Mouse (Mus musculus) 416B (cell line): ENCODE data around the gene Slc38a5.
A peak's percentile ranks its signal among the peaks of the same experiment; 100 is the strongest.

Source experiments
- DNase-seq: peaks from one replicate; pipeline ENCODE4 v3.0.0; 2011; ENCODE audit warnings: low read depth

The Slc38a5 gene

GRCm38 (mm10) chrX:8271083-8271820 is at the start of gene Slc38a5:
Slc38a5 (plus strand) TSS chrX:8271133.
- DNase-seq: no peak

DNA sequence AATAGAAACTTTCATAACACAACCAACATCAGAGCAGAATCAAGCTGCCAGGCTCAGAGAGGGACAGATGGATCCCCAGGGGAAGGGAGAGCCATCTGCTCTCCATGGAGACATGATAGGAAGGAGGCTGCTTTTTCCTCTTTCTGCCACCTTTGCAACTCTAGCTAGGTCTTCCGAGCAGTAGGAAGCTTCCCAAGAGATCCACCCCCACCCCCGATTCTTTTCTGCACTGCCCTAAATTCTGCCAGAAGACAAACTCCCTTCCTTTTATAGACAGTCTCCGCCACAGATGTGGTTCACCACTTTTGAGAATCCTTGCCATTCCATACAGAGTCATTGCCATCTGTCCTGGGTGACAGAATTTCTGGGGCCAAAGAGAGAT is 48.6 kb upstream of the Slc38a5 start:
- no peak for DNase-seq

- DNase-seq: no peak
These were observed 48.1 kb upstream of the Slc38a5 start for GRCm38 (mm10) chrX:8222678-8223421.

DNA sequence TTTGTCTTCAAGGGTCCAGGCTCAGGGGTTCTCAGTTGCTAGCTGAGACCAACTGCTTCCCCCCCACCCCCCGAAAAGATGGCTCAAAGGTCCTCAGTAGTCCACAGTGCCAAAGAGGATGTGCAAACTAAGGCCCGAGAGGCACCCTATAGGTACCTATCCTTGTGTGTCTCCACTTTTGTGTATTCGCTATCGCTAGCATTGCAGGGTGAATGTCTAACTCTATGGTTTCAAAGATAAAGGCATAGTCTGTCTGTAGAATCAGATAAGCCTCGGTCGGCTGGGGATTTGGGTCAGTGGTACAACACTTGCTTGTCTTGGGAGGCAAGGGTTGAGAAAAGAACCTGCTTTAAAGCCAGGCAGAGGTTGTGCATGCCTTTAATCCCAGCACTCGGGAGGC is 47.5 kb upstream of the Slc38a5 start:
- DNase-seq: no peak

GRCm38 (mm10) chrX:8230272-8230671 is 40.7 kb upstream of the Slc38a5 start:
- no peak for DNase-seq

DNA sequence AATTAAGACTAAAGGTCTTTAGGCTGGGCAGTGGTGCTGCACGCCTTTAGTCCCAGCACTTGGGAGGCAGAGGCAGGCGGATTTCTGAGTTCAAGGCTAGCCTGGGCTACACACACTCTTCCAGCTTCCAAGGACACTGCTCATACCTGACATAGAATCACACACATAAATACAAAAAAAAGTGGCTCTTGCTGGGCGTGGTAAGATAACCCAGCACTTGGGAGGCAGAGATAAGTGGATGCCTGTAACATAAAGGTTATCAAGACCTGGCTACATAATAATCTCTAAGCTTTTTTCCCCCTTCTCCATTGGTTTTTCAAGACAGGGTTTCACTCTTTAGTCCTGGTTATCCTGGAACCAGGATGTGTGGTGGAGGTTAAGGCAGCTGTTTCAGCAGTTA is 37.3 kb upstream of the Slc38a5 start:
- DNase-seq: no peak

DNA sequence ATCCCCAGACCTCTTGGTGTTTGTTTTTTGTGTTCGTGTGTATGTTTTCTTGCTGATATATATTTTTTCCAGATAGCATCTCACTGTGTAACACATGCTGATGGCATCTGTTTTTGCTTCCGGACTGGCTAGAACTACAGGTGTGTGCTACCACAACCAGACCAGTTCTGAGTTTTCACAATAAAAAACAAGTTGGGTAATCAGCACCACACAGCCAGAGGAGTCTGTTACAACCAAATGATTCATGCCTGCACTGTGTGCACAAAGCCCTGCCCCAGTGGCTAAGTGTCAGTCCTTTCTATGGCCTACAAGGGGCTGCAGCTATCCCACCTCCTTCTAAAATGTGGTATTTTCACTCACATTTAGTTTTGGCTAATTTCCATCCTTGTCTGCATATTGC is 34.2 kb upstream of the Slc38a5 start:
- DNase-seq: no peak

- no peak for DNase-seq
These were observed 32.0 kb upstream of the Slc38a5 start for GRCm38 (mm10) chrX:8238804-8239395.

DNA sequence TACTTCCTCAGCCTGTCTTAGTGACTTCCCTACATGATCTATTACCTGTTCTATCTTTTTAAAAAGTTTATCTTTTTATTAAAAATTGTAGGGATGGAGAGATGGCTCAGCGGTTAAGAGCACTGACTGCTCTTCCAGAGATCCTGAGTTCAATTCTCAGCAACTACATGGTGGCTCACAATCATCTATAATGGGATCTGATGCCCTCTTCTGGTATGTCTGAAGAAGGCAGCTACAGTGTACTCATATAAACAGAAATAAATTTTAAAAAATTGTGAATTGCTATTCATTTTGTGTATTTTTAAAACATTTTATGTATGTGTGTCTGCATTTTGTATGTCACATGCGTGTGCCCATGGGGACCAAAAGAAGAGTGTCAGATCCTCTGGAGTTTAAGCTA is 23.3 kb upstream of the Slc38a5 start:
- no peak for DNase-seq

- DNase-seq: no peak
These were observed 22.3 kb upstream of the Slc38a5 start for GRCm38 (mm10) chrX:8248542-8249120.

DNA sequence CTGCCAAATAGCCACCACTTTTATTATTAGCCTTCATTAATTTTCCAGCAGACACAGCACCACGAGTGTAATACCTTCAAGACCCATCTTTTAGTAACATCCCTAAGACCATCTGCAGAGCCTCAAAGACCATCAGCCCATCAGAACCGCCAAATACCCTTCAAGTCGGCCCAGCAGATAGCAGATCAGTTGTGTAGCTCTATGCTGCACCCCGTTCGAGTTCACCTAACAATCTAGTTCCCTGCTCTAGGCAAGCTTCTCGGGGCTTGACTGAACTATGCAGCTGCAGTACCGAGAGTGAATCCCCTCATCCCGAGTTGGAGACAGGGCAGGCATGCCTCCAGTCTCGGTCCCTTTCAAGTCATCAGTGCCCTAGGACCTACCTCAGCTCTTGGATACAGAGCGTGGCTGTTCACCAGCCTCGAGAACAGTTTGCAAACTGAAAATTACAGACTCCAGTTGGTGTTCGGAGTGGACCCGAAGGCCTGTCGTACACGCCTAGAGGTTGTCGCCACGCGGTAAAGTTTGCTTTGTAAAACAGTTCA is 19.1 kb upstream of the Slc38a5 start:
- DNase-seq: no peak

GRCm38 (mm10) chrX:8252334-8253285 is 18.3 kb upstream of the Slc38a5 start, which contains the start of gene Ftsj1:
Ftsj1 (minus strand) TSS chrX:8252406.
- DNase-seq: peak; percentile 96

DNA sequence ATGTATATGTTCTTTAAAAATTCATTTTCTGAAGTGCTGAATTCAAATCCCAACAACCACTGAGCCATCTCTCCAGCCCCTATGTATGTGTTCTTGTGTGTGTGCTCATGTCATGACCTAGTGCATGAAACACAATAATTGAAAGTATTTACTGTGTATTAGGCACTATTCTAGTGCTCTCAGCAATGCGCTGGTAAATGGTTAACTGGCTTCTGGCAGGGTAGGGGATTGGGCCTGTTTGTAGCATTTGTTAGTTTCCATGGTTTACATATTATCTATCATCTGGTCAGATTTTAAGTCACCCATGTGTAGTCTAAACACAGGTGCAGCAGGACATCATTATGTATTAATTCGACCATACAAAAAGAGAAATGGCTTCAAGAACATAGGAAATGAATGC is 17.2 kb upstream of the Slc38a5 start:
- no peak for DNase-seq

DNA sequence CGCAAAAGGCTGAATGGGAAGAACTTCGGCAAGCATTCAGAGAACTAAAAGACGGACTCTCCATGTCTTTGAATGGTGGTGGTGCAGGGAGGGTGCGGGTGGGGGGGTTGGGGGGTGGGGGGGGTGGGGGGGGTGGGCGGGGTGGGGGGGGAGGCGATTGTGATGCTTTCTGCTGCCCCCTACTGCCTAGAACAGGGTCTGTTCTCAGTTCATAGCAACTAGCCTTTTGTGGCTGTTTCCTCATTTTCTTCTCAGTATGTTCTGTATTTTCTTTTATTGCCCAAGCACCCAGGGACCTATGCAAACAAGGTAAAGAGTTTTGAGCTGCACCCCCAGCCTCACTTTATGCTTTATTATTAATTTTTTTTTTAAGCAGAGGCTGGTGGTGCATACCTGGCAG is 15.1 kb upstream of the Slc38a5 start:
- DNase-seq: no peak

DNA sequence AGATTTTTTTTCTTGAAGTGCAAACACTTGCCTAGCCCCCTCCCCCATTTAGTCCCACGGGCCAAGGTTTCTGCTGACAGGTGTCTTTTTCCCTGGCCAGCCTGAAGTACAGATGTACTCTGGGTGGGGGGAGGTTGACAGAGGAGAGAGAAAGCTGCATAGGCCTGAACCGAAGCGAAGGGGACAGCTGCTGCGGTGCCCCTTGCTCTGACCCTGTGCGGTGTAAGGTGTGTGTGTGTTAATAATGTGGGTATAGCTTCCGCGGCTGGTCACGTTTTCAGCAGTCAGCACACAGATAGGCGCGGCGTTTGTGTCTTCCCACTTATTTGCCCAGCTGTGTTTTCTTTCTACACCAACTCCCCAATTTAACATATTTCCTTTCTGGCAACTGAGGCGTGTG is 11.5 kb upstream of the Slc38a5 start:
- no peak for DNase-seq

- no peak for DNase-seq
These were observed 7.7 kb upstream of the Slc38a5 start for GRCm38 (mm10) chrX:8263156-8263804.

DNA sequence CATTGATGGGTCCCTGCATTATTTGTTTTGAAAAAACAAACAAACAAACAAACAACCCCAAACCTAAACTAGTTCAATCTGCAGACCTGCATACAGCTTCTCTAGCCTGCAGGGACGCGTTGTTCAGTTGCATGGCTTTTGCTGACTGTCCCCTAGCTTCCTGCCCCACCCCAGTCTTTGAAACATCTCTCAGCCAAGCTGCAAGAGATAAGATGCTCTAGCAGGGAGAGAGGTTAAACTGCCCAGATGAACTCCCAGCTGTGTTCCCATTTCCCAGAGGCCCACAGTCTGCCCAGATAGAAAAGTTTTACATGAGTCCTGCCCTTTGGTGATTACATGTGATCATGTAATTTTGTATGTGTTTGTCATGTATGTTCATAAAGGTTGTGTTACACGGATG is 6.7 kb upstream of the Slc38a5 start:
- DNase-seq: no peak

DNA sequence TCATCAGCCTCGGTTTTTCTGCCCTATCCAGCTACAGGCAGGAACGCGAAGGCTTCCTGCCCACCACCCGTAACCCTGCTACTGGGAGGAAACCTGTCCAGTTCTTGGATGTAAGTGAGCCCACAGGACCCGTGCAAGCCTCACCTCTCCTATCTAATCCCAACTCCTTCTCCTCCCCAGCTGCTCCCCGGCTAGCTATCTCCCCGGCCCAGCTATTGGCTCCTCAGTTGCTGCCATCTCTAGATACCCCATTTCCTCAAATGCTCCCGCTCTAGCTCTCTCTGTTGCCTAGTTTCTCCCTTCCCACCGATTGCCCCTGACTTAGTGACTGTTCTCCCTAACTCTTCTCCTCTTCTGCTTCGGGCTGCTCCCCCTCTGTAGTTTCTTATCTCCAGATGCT is 1.1 kb downstream of the Slc38a5 start:
- DNase-seq: no peak

GRCm38 (mm10) chrX:8274056-8274455 is 3.1 kb downstream of the Slc38a5 start:
- DNase-seq: no peak

DNA sequence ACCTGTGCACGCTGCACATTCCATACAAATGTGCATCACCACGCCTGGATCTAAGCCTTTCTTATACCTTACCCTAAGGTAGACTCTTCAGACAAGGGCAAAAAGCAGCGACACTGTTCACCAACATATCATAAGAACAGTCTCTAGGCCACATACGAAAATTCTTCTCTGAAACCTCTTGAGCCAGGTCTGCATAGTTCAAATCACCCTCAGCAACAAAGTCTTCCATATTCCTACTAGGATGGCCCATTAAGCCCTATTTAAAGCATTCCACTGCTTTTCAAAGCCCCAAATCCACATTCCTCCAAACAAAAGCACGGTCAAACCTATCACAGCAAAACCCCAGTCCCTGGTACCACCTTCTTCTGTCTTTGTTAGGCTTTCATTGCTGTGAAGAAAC is 17.7 kb downstream of the Slc38a5 start:
- no peak for DNase-seq

GRCm38 (mm10) chrX:8309302-8309701 is 38.4 kb downstream of the Slc38a5 start:
- DNase-seq: no peak
